Mouse (Mus musculus) ES-Bruce4 (cell line): ENCODE results near the gene Slc39a11.

Experiments
- CTCF ChIP-seq: IDR thresholded peaks from one replicate; pipeline ENCODE4 v1.8.1; 2011; ENCODE audit warnings: low read depth, low read length
- EP300 ChIP-seq: IDR thresholded peaks from 2 replicates; pipeline ENCODE4 v1.6.1; 2011; ENCODE audit warnings: low read depth, low read length; ENCODE audit not compliant: insufficient read depth
- POLR2A ChIP-seq: IDR thresholded peaks from one replicate; pipeline ENCODE4 v1.8.1; 2011; ENCODE audit warnings: low read length; ENCODE audit not compliant: insufficient read depth

GRCm38 (mm10) chr11:113450665-113451064, 199.2 kb downstream of the Slc39a11 start:
- TF ChIP-seq POLR2A, result no peak
- no peak for TF ChIP-seq CTCF
- TF ChIP-seq EP300, result no peak
